Comparison of ENCODE assay signal across 7 mouse cellular contexts in the genomic region with DNA sequence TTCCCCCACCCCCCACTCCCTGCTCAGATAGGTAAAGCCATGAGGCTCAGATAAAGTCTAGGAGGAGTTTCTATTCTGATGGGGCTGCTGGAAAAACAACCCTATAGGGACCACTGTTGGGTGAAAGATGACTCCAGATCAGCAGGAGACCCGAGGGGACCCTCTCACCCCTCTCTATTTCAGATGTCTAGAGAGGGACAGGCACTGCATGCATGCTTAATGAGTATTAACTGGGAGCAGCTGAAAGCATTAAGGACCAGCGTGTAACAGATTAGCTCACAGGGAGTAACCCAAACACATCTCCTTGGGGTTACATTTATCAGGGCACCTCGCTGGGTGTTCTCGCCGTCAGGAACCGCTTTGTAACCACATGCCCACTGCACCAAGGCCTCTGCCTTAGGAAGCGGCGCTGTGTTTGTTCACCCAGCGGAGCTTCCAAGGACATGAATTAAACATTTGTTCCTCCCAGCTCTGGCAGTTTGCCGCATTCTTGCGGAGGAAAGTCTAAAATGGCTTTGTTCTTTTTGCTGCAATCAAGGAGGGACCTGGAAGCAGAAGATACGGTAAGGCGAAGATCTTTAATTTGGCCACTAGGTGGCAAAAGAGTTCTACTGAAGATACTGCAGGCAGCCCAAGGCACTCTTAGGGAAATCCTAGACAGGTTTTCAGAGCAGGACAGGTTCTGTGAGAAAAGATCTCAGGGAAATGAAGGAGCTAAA.
DNase-seq lines count a peak whose midpoint lies in the region; ATAC-seq lines count a peak whose summit lies in the region.

No protein-coding gene starts in this region.

- DNase-seq in adrenal gland, adult 2 months, result peak; percentile 80
- DNase-seq in embryo, embryonic 10 days (ENCODE audit: low spot score), result peak; percentile 88
- DNase-seq in gastrocnemius, postnatal 14 days, result peak; percentile 44
- DNase-seq in left cerebral cortex, postnatal 25 days (ENCODE audit: low spot score in 2 of 2), result peak; percentile 77 to 94
- peak; percentile 90 for DNase-seq in mesoderm, embryonic 11.5 days (ENCODE audit: low read depth, low spot score)
- peak; percentile 78 for DNase-seq in right cerebral cortex, postnatal 25 days

- no peaks in the 10 kb centered on the region for H3K27me3 ChIP-seq in intestine, embryonic 16.5 days (replicated peaks; ENCODE audit: control insufficient read depth, insufficient read depth, low read length)

- peaks cover 8% of the 10 kb centered on the region for H3K4me1 ChIP-seq in intestine, embryonic 16.5 days (ENCODE audit: control insufficient read depth, insufficient read depth, low read length)

- peak overlapping the region; percentile 73 for H3K4me2 ChIP-seq in intestine, embryonic 16.5 days (ENCODE audit: low read depth, low read length)

- ATAC-seq in intestine, embryonic 16.5 days, result peak; percentile 87

- H3K36me3 ChIP-seq in intestine, embryonic 16.5 days (ENCODE audit: control insufficient read depth, insufficient read depth, low read length), result no peaks in the 10 kb centered on the region

- H3K9ac ChIP-seq in intestine, embryonic 16.5 days (ENCODE audit: low read depth, low read length), result peak overlapping the region; percentile 64

- peak overlapping the region; percentile 51; the same call in 1 of the 2 replicates for H3K27ac ChIP-seq in intestine, embryonic 16.5 days (ENCODE audit: low read length)

- H3K4me3 ChIP-seq in intestine, embryonic 16.5 days (ENCODE audit: low read length), result peak overlapping the region; percentile 36

- no peaks in the 10 kb centered on the region for H3K9me3 ChIP-seq in intestine, embryonic 16.5 days (ENCODE audit: control insufficient read depth, low read length)

- WGBS in intestine, embryonic 16.5 days, result 3% methylated on average over 13 of the region's 13 CpGs

- intact Hi-C loops in gastrocnemius, postnatal 14 days (cut with DNase I; ENCODE audit: low total_unique reads), result loop anchor here (5.0 kb wide), 1 partner anchor 140 kb away; no protein-coding TSS in a partner anchor
- intact Hi-C loops in left cerebral cortex, postnatal 25 days (cut with DNase I), result loop anchor here (1.0 to 5.0 kb wide), 3 partner anchors 140 to 619 kb away; no protein-coding TSS in a partner anchor

Comparison
In these comparisons a context has a peak if more than half of its experiments do, and no peak if none do; other contexts are left out.
1. Peak in every context shown above with its lines: DNase-seq, ATAC-seq, H3K4me3 ChIP-seq and H3K27ac ChIP-seq.